Mouse (Mus musculus): Measurements from ENCODE around the gene Ttc29. TPM values are rescaled to one million over a fixed set of nuclear protein-coding genes. Genes with fewer than 3 reads are reported as not detected.
A peak's percentile ranks its signal among the peaks of the same experiment; 100 is the strongest.

Gene Ttc29
- polyA plus RNA-seq, 1 experiment from 2014 or later = 3.7 TPM

DNA sequence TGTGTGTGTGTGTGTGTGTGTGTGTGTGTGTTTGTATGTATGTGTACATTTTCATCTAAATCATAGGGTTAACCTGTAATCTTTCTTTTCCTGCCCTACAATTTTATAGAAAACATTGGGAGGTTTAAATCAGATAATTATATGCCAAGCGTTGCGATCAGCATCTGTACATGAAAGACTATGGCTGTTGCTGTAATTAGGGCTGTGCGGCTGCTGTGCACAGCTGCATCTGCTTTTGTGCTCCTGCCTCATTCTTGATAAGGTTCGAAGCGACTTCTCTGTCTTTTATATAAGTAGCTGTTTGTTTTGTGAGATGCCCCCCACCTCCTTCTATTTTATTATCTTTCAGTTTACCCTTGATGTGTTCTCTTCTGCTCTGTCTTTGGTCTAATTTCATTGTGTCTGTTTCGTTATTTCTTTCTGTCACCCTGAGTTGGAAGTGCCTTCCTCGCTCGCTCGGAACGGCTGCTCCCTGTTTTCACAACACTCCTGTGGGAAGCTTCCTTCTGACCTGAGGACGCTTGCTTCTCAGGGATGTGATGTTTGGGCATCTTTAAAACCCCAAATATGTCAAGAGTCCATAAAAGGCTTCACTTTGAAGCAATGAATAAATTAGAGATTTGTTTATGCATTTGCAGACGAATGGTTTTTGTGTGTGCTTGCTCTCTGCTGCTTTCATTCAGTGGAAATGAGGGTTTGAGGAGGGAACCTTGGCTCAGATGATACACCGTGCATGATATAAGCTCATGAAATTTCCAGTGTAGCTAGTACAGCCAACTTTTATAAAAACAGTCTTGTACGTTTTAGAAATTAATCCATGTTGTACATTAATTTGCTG is 20.0 kb downstream of the Ttc29 start:
- no peak overlapping the region for H3K27ac ChIP-seq (ENCODE audit: low read length)
- no peaks in the 10 kb centered on the region for H3K9me3 ChIP-seq (ENCODE audit: control insufficient read depth, low read length)
- H3K27me3 ChIP-seq (ENCODE audit: control insufficient read depth, insufficient read depth, low read depth, low read length) = no peaks in the 10 kb centered on the region
- 41% methylated on average over 14 of the region's 14 CpGs for WGBS
- H3K9ac ChIP-seq (ENCODE audit: low read length) = no peak overlapping the region
- H3K4me2 ChIP-seq (ENCODE audit: low read depth, low read length) = peak overlapping the region; percentile 1; the same call in 1 of the 2 replicates
- ATAC-seq (ENCODE audit: low read depth) = no peak
- no peaks in the 10 kb centered on the region for H3K36me3 ChIP-seq (ENCODE audit: control insufficient read depth, insufficient read depth, low read length)
- no peaks in the 10 kb centered on the region for H3K4me1 ChIP-seq (replicated peaks; ENCODE audit: control insufficient read depth, insufficient read depth, low read length)
- H3K4me3 ChIP-seq (ENCODE audit: low read length) = no peak overlapping the region

GRCm38 (mm10) chr8:78233708-78234201 is 20.7 kb downstream of the Ttc29 start:
- Histone ChIP-seq H3K27me3 (ENCODE audit: control insufficient read depth, insufficient read depth, low read depth, low read length) (no peaks in the 10 kb centered on the region), H3K36me3 (ENCODE audit: control insufficient read depth, insufficient read depth, low read length) (no peaks in the 10 kb centered on the region), H3K9ac (ENCODE audit: low read length) (no peak overlapping the region), H3K27ac (ENCODE audit: low read length) (no peak overlapping the region), H3K9me3 (ENCODE audit: control insufficient read depth, low read length) (no peaks in the 10 kb centered on the region), H3K4me2 (ENCODE audit: low read depth, low read length) (no peak overlapping the region), H3K4me1 (replicated peaks; ENCODE audit: control insufficient read depth, insufficient read depth, low read length) (no peaks in the 10 kb centered on the region), H3K4me3 (ENCODE audit: low read length) (no peak overlapping the region)
- WGBS = 70% methylated on average over 7 of the region's 7 CpGs
- no peak for ATAC-seq (ENCODE audit: low read depth)

DNA sequence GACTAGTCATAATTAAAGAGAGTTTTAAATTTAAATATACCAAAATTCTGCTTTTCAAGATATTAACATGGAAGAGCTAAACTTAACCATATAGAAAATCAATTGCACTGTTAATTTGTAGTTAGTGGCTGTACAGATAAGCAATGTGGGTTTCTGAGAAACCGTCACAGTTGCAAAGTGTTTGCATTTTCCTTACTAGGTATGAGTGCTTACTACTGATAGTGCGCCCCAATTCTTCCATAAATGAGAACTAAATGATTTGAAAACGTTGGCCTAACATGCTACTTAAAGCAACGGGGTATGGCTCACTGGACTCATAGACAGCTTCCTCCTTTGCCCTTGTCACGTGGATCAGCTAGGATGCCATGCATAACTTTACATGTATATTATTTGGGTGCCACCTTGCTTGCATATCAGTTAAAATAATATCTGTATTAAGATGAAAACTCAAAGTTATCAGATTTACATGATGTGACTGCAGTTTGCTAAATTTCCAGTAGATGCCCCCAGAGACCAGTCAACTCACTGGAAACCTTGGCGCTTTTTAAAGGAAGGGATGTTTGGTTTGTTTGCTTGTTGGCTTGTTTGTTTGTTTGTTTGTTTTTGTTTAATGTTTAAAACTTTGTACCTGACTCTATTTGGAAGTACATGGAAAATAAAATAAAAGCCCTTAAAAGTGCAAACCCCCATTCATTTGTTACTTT is 25.0 kb downstream of the Ttc29 start:
- no peaks in the 10 kb centered on the region for H3K27me3 ChIP-seq (ENCODE audit: control insufficient read depth, insufficient read depth, low read depth, low read length)
- H3K27ac ChIP-seq (ENCODE audit: low read length) = no peak overlapping the region
- H3K4me1 ChIP-seq (replicated peaks; ENCODE audit: control insufficient read depth, insufficient read depth, low read length) = no peaks in the 10 kb centered on the region
- WGBS = 50% methylated on average over 6 of the region's 6 CpGs
- no peak overlapping the region for H3K4me2 ChIP-seq (ENCODE audit: low read depth, low read length)
- no peak for ATAC-seq (ENCODE audit: low read depth)
- no peaks in the 10 kb centered on the region for H3K36me3 ChIP-seq (ENCODE audit: control insufficient read depth, insufficient read depth, low read length)
- no peaks in the 10 kb centered on the region for H3K9me3 ChIP-seq (ENCODE audit: control insufficient read depth, low read length)
- H3K9ac ChIP-seq (ENCODE audit: low read length) = no peak overlapping the region
- no peak overlapping the region for H3K4me3 ChIP-seq (ENCODE audit: low read length)

- 51% methylated on average over 3 of the region's 3 CpGs for WGBS
These were observed 38.0 kb downstream of the Ttc29 start for GRCm38 (mm10) chr8:78251115-78251514.

DNA sequence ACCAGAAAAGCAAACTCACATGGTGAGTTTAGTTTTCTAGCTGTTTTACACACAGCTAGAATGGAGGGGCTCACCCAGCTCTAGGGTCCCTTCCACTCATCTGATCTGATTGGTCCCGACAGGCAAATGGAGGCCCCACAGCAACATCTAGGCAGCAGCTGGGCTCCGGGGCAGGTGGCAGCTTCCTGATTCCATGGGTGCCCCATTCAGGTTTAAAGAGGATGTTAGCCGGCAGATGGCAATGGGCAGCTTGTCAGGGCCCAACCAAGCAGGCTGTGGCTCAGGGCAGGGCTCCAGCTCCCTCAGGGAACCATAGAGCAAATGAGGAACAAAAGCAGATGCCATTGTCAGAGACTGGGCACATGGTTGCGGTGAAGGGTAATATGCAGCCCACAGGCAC is 41.3 kb downstream of the Ttc29 start:
- WGBS = 79% methylated on average over 4 of the region's 4 CpGs
- H3K9me3 ChIP-seq (ENCODE audit: control insufficient read depth, low read length) = no peaks in the 10 kb centered on the region
- H3K4me3 ChIP-seq (ENCODE audit: low read length) = no peak overlapping the region
- H3K27me3 ChIP-seq (ENCODE audit: control insufficient read depth, insufficient read depth, low read depth, low read length) = no peaks in the 10 kb centered on the region
- H3K36me3 ChIP-seq (ENCODE audit: control insufficient read depth, insufficient read depth, low read length) = no peaks in the 10 kb centered on the region
- H3K27ac ChIP-seq (ENCODE audit: low read length) = no peak overlapping the region
- H3K4me1 ChIP-seq (replicated peaks; ENCODE audit: control insufficient read depth, insufficient read depth, low read length) = no peaks in the 10 kb centered on the region
- ATAC-seq (ENCODE audit: low read depth) = no peak
- H3K4me2 ChIP-seq (ENCODE audit: low read depth, low read length) = no peak overlapping the region
- no peak overlapping the region for H3K9ac ChIP-seq (ENCODE audit: low read length)

More at GRCm38 (mm10) chr8:78251115-78251514, 38.0 kb downstream of the Ttc29 start:
- no peaks in the 10 kb centered on the region for H3K4me1 ChIP-seq (replicated peaks; ENCODE audit: control insufficient read depth, insufficient read depth, low read length)
- ATAC-seq (ENCODE audit: low read depth) = no peak
- no peak overlapping the region for H3K9ac ChIP-seq (ENCODE audit: low read length)
- H3K4me3 ChIP-seq (ENCODE audit: low read length) = no peak overlapping the region
- no peaks in the 10 kb centered on the region for H3K9me3 ChIP-seq (ENCODE audit: control insufficient read depth, low read length)
- H3K36me3 ChIP-seq (ENCODE audit: control insufficient read depth, insufficient read depth, low read length) = no peaks in the 10 kb centered on the region
- H3K27me3 ChIP-seq (ENCODE audit: control insufficient read depth, insufficient read depth, low read depth, low read length) = no peaks in the 10 kb centered on the region
- no peak overlapping the region for H3K27ac ChIP-seq (ENCODE audit: low read length)
- no peak overlapping the region for H3K4me2 ChIP-seq (ENCODE audit: low read depth, low read length)

GRCm38 (mm10) chr8:78255011-78255410 is 41.9 kb downstream of the Ttc29 start:
- 82% methylated on average over 3 of the region's 3 CpGs for WGBS
- ATAC-seq (ENCODE audit: low read depth) = no peak
- H3K36me3 ChIP-seq (ENCODE audit: control insufficient read depth, insufficient read depth, low read length) = no peaks in the 10 kb centered on the region

DNA sequence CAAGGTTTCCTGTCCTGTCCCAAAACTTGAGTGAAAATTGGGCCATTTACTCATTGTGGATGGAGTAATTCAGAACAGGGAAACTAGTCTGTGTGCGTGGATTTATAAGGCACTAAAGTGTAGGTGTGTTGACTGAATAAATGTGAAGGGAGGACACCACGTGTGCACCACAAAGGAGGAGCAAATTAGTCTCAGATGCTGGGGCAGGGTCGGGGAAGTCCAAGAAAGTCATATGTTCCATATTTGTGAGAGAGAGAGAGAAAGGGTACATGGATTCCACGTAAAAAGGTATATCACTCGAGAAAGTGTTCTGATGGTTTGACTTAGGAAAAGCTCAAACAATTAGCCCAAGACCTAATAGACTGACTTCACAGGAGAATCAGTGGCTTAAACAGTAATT is 52.4 kb downstream of the Ttc29 start:
- WGBS = 75% methylated on average over 5 of the region's 5 CpGs
- Histone ChIP-seq H3K9me3 (ENCODE audit: control insufficient read depth, low read length) (no peaks in the 10 kb centered on the region), H3K27me3 (ENCODE audit: control insufficient read depth, insufficient read depth, low read depth, low read length) (no peaks in the 10 kb centered on the region), H3K4me3 (ENCODE audit: low read length) (no peak overlapping the region), H3K27ac (ENCODE audit: low read length) (no peak overlapping the region), H3K4me2 (ENCODE audit: low read depth, low read length) (no peak overlapping the region), H3K4me1 (replicated peaks; ENCODE audit: control insufficient read depth, insufficient read depth, low read length) (no peaks in the 10 kb centered on the region), H3K36me3 (ENCODE audit: control insufficient read depth, insufficient read depth, low read length) (no peaks in the 10 kb centered on the region), H3K9ac (ENCODE audit: low read length) (no peak overlapping the region)
- no peak for ATAC-seq (ENCODE audit: low read depth)

More at GRCm38 (mm10) chr8:78255011-78255410, 41.9 kb downstream of the Ttc29 start:
- no peak overlapping the region for H3K4me3 ChIP-seq (ENCODE audit: low read length)
- H3K4me2 ChIP-seq (ENCODE audit: low read depth, low read length) = no peak overlapping the region
- H3K9ac ChIP-seq (ENCODE audit: low read length) = no peak overlapping the region
- H3K9me3 ChIP-seq (ENCODE audit: control insufficient read depth, low read length) = no peaks in the 10 kb centered on the region
- no peak overlapping the region for H3K27ac ChIP-seq (ENCODE audit: low read length)
- H3K4me1 ChIP-seq (replicated peaks; ENCODE audit: control insufficient read depth, insufficient read depth, low read length) = no peaks in the 10 kb centered on the region
- H3K27me3 ChIP-seq (ENCODE audit: control insufficient read depth, insufficient read depth, low read depth, low read length) = no peaks in the 10 kb centered on the region

DNA sequence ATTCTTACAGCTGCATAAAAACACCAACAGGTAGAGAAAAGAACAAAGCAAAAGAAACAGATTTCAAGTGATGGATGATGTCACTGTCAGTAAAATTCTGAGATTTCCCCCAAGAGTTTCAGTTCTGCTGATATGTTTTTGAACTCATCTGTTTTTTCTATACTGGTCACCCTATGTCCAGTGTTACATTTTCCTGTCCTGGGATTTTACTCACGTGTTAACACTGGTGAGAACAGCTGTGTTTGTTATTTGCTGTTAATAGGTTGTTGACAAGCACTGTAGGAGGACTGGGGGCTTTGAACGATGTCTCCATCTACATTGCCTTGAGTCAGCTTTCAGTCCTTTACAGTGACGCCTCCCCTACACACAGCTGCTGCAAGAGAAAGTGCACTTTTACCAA is 53.1 kb downstream of the Ttc29 start:
- H3K4me1 ChIP-seq (replicated peaks; ENCODE audit: control insufficient read depth, insufficient read depth, low read length) = no peaks in the 10 kb centered on the region
- no peaks in the 10 kb centered on the region for H3K9me3 ChIP-seq (ENCODE audit: control insufficient read depth, low read length)
- H3K36me3 ChIP-seq (ENCODE audit: control insufficient read depth, insufficient read depth, low read length) = no peaks in the 10 kb centered on the region
- no peaks in the 10 kb centered on the region for H3K27me3 ChIP-seq (ENCODE audit: control insufficient read depth, insufficient read depth, low read depth, low read length)
- H3K27ac ChIP-seq (ENCODE audit: low read length) = no peak overlapping the region
- WGBS = 39% methylated on average over 3 of the region's 3 CpGs
- H3K4me2 ChIP-seq (ENCODE audit: low read depth, low read length) = no peak overlapping the region
- ATAC-seq (ENCODE audit: low read depth) = no peak
- no peak overlapping the region for H3K9ac ChIP-seq (ENCODE audit: low read length)
- no peak overlapping the region for H3K4me3 ChIP-seq (ENCODE audit: low read length)

- 11% methylated on average over 7 of the region's 7 CpGs for WGBS
- Histone ChIP-seq H3K9ac (ENCODE audit: low read length) (no peak overlapping the region), H3K27ac (ENCODE audit: low read length) (no peak overlapping the region), H3K27me3 (ENCODE audit: control insufficient read depth, insufficient read depth, low read depth, low read length) (no peaks in the 10 kb centered on the region), H3K4me3 (ENCODE audit: low read length) (no peak overlapping the region), H3K4me1 (replicated peaks; ENCODE audit: control insufficient read depth, insufficient read depth, low read length) (no peaks in the 10 kb centered on the region), H3K4me2 (ENCODE audit: low read depth, low read length) (no peak overlapping the region), H3K36me3 (ENCODE audit: control insufficient read depth, insufficient read depth, low read length) (no peaks in the 10 kb centered on the region), H3K9me3 (ENCODE audit: control insufficient read depth, low read length) (no peaks in the 10 kb centered on the region)
- ATAC-seq (ENCODE audit: low read depth) = no peak
These were observed 54.9 kb downstream of the Ttc29 start for GRCm38 (mm10) chr8:78267894-78268411.
